Mouse (Mus musculus) olfactory bulb, adult 2 months (tissue): ENCODE measurements around the gene Myo1c. TPM values are rescaled to one million over a fixed set of nuclear protein-coding genes. Genes with fewer than 3 reads are reported as not detected.

ENCODE experiments used
- H3K27ac ChIP-seq: fragments of 200-500 bp; 2 replicates; pipeline ENCODE4 v1.5.1; 2012; ENCODE audit warnings: low read depth, low read length; ENCODE audit not compliant: insufficient read depth
- H3K4me1 ChIP-seq: fragments of 200-500 bp; 2 replicates; pipeline ENCODE4 v1.6.1; 2012; ENCODE audit warnings: low read length; ENCODE audit not compliant: control insufficient read depth, insufficient read depth
- H3K4me3 ChIP-seq: fragments of 200-500 bp; 2 replicates; pipeline ENCODE4 v1.5.1; 2012; ENCODE audit warnings: mild to moderate bottlenecking, low read depth, low read length, moderate library complexity; ENCODE audit not compliant: insufficient read depth
- CTCF ChIP-seq: fragments of 200-500 bp; IDR thresholded peaks from 2 replicates; pipeline ENCODE4 v1.5.1; 2012; ENCODE audit warnings: low read depth, mild to moderate bottlenecking, low read length, moderate library complexity; ENCODE audit not compliant: insufficient read depth
- POLR2A ChIP-seq: fragments of 200-500 bp; IDR thresholded peaks from 2 replicates; pipeline ENCODE4 v1.6.1; 2012; ENCODE audit warnings: mild to moderate bottlenecking, low read depth, low read length, moderate library complexity; ENCODE audit not compliant: insufficient read depth
- WGBS: fragments of 180-500 bp; shearing (Covaris S2); methylation state at CpG from one replicate; pipeline ENCODE4 v1.1.7; 2018; 5-methylcytosine and 5-hydroxymethylcytosine counted together
- polyA plus RNA-seq: library from polyadenylated mRNA; stranded (reverse); fragments of >200 nt; gene quantifications from 2 replicates; pipeline ENCODE4 v1.2.4, GENCODE M21; 2012; ENCODE audit warnings: low replicate concordance; ENCODE audit not compliant: missing spikeins, insufficient read depth, insufficient read length

Gene Myo1c
- not detected in 2 replicates for polyA plus RNA-seq

GRCm38 (mm10) chr11:75650311-75650710, at the start of gene Myo1c:
Gene Myo1c (plus strand): TSS chr11:75650504.
- 82% methylated on average over 7 of the region's 7 CpGs for WGBS

GRCm38 (mm10) chr11:75604826-75605225, 45.5 kb upstream of the Myo1c start:
- WGBS: 85% methylated on average over 5 of the region's 5 CpGs
- Histone ChIP-seq H3K4me3 (no peak overlapping the region), H3K27ac (no peak overlapping the region), H3K4me1 (peaks cover 5% of the 10 kb centered on the region; the same call in 1 of the 2 replicates)
- TF ChIP-seq POLR2A: no peak
- TF ChIP-seq CTCF: no peak

More at GRCm38 (mm10) chr11:75650311-75650710, at the start of gene Myo1c:
- Histone ChIP-seq H3K4me3 (peak within 1 kb of the TSS; percentile 85), H3K4me1 (peaks cover 37% of the 10 kb centered on the region), H3K27ac (no peak within 1 kb of the TSS)
- TF ChIP-seq POLR2A (no peak), CTCF (no peak)

GRCm38 (mm10) chr11:75605318-75605717, 45.0 kb upstream of the Myo1c start:
- H3K27ac ChIP-seq: no peak overlapping the region
- H3K4me3 ChIP-seq: no peak overlapping the region
- H3K4me1 ChIP-seq: peaks cover 5% of the 10 kb centered on the region; the same call in 1 of the 2 replicates
- TF ChIP-seq POLR2A (no peak), CTCF (no peak)
- 73% methylated on average over 1 of the region's 1 CpGs for WGBS

- TF ChIP-seq CTCF: no peak
- TF ChIP-seq POLR2A: no peak
- 86% methylated on average over 5 of the region's 5 CpGs for WGBS
These were observed 41.5 kb upstream of the Myo1c start for GRCm38 (mm10) chr11:75608776-75609175.

GRCm38 (mm10) chr11:75610021-75610420, 40.3 kb upstream of the Myo1c start:
- WGBS: 73% methylated on average over 2 of the region's 2 CpGs
- H3K4me3 ChIP-seq: no peak overlapping the region
- H3K27ac ChIP-seq: no peak overlapping the region
- 0 out of 2 replicates have a peak, but pooled peaks cover 2% of the 10 kb centered on the region for H3K4me1 ChIP-seq
- no peak for TF ChIP-seq CTCF
- no peak for TF ChIP-seq POLR2A

More at GRCm38 (mm10) chr11:75608776-75609175, 41.5 kb upstream of the Myo1c start:
- Histone ChIP-seq H3K4me3 (no peak overlapping the region), H3K4me1 (0 out of 2 replicates have a peak, but pooled peaks cover 2% of the 10 kb centered on the region), H3K27ac (no peak overlapping the region)

GRCm38 (mm10) chr11:75614769-75615168, 35.5 kb upstream of the Myo1c start:
- Histone ChIP-seq H3K4me3 (no peak overlapping the region), H3K4me1 (no peaks in the 10 kb centered on the region), H3K27ac (no peak overlapping the region)
- no peak for TF ChIP-seq POLR2A
- no peak for TF ChIP-seq CTCF
- WGBS: 100% methylated on average over 1 of the region's 1 CpGs

GRCm38 (mm10) chr11:75615556-75615955, 34.7 kb upstream of the Myo1c start:
- Histone ChIP-seq H3K4me3 (no peak overlapping the region), H3K27ac (no peak overlapping the region), H3K4me1 (peaks cover 4% of the 10 kb centered on the region; the same call in 1 of the 2 replicates)
- TF ChIP-seq CTCF (no peak), POLR2A (no peak)
- WGBS: 84% methylated on average over 2 of the region's 2 CpGs

GRCm38 (mm10) chr11:75619133-75619532, 31.2 kb upstream of the Myo1c start:
- Histone ChIP-seq H3K27ac (no peak overlapping the region), H3K4me1 (peaks cover 4% of the 10 kb centered on the region; the same call in 1 of the 2 replicates), H3K4me3 (no peak overlapping the region)
- 81% methylated on average over 5 of the region's 5 CpGs for WGBS
- TF ChIP-seq POLR2A (no peak), CTCF (peak; percentile 28; the same call in 1 of the 2 replicates)

GRCm38 (mm10) chr11:75620136-75620780, 30.0 kb upstream of the Myo1c start:
- WGBS: 75% methylated on average over 12 of the region's 12 CpGs
- no peak overlapping the region for H3K4me3 ChIP-seq
- H3K4me1 ChIP-seq: peaks cover 4% of the 10 kb centered on the region; the same call in 1 of the 2 replicates
- no peak for TF ChIP-seq POLR2A
- TF ChIP-seq CTCF: no peak
- no peak overlapping the region for H3K27ac ChIP-seq
